Mouse (Mus musculus) liver, postnatal 0 days (tissue): ENCODE measurements around the gene Maneal. TPM values are rescaled to one million over a fixed set of nuclear protein-coding genes. Genes with fewer than 3 reads are reported as not detected.

ENCODE experiments used
- ATAC-seq: fragments of 200-750 bp; cut with Nextera tagmentation; 2 replicates; pipeline ENCODE4 v1.8.0; 2017; ENCODE audit warnings: mild to moderate bottlenecking, moderate library complexity
- DNase-seq: peaks from one replicate; pipeline ENCODE4 v3.0.0-alpha.2; 2016
- H3K27ac ChIP-seq: fragments of 300-500 bp; sonication (generic); 2 replicates; pipeline ENCODE4 v1.5.1; 2014; ENCODE audit warnings: antibody characterized with exemption, moderate library complexity, mild to moderate bottlenecking, low read depth
- H3K27me3 ChIP-seq: fragments of 300-500 bp; sonication (generic); 2 replicates; pipeline ENCODE4 v1.6.1; 2014; ENCODE audit warnings: low read length, control low read depth, mixed read lengths; ENCODE audit not compliant: insufficient read depth
- H3K36me3 ChIP-seq: fragments of 300-500 bp; sonication (generic); replicated peaks from 2 replicates; pipeline ENCODE4 v1.6.1; 2014; ENCODE audit warnings: mild to moderate bottlenecking, control low read depth, low read length, moderate library complexity, mixed read lengths; ENCODE audit not compliant: insufficient read depth
- H3K4me1 ChIP-seq: fragments of 300-500 bp; sonication (generic); 2 replicates; pipeline ENCODE4 v1.6.1; 2014; ENCODE audit warnings: antibody characterized with exemption, mild to moderate bottlenecking, control low read depth; ENCODE audit not compliant: insufficient read depth
- H3K4me2 ChIP-seq: fragments of 300-500 bp; sonication (generic); 2 replicates; pipeline ENCODE4 v1.6.1; 2014; ENCODE audit warnings: low read depth, mild to moderate bottlenecking, low read length, moderate library complexity, mixed read lengths
- H3K4me3 ChIP-seq: fragments of 300-500 bp; sonication (generic); 2 replicates; pipeline ENCODE4 v1.5.1; 2014; ENCODE audit warnings: low read depth, low read length
- H3K9ac ChIP-seq: fragments of 300-500 bp; sonication (generic); replicated peaks from 2 replicates; pipeline ENCODE4 v1.6.1; 2014; ENCODE audit warnings: mild to moderate bottlenecking, moderate library complexity
- H3K9me3 ChIP-seq: fragments of 300-500 bp; sonication (generic); 2 replicates; pipeline ENCODE4 v1.6.1; 2016; ENCODE audit warnings: mild to moderate bottlenecking, control low read depth, low read length, mixed read lengths
- CTCF ChIP-seq: sonication (generic); IDR thresholded peaks from 2 replicates; pipeline ENCODE4 v1.5.1; 2016; ENCODE audit warnings: antibody characterized with exemption, low read depth
- EP300 ChIP-seq: IDR thresholded peaks from 2 replicates; pipeline ENCODE4 v1.6.1; 2016; ENCODE audit warnings: antibody characterized with exemption, low read depth, mild to moderate bottlenecking
- WGBS: fragments of 180-500 bp; shearing (Covaris S2); extraction: QIAGEN DNeasy Blood & Tissue Kit; methylation state at CpG from one replicate; pipeline ENCODE4 v1.1.7; 2014; ENCODE audit not compliant: insufficient replicate concordance; 5-methylcytosine and 5-hydroxymethylcytosine counted together
- polyA plus RNA-seq: library from polyadenylated mRNA; unstranded; fragments of >200 nt; fragmentation: Nextera tagmentation; extraction: Ambion mirVana; gene quantifications from 2 replicates; pipeline ENCODE4 v1.2.1, GENCODE M21; 2015

Maneal gene
- polyA plus RNA-seq, 1 experiment from 2014 or later, result not detected

DNA sequence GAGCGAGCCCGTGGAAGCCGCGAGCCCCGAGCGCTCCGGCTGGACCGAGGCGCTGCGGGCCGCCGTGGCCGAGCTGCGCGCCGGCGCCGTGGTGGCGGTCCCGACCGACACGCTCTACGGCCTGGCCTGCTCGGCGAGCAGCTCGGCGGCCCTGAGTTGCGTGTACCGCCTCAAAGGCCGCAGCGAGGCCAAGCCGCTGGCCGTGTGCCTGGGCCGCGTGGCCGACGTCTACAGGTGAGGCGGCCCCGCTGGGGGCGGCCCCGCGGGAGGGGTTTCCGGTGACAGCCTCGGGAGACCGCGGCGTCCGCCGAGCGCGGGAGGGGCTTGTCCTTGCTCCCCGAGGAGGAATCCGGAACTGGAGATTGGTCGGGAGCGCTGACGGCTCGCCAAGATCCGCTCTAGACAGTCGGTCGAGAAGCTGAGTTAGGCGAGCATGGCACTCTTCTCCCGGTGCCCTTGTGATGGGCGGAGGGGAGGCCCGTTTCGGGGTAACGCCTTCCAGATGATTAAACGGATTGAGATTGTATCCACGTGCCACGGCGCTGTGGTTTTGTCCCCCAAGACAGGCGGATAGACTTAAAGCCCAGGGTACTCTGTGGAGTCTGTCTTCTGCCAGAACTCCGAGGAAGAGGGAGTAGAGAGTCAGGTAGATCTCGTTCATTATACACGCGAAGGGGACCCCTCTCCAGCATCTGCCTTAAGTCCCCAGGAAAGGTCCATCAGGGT, 10.9 kb downstream of the Maneal start, which contains the start of gene 1110065P20Rik:
1110065P20Rik (minus strand) TSS at position 264 of the 726 bp plus-strand sequence.
- peaks cover 22% of the 10 kb centered on the region for H3K36me3 ChIP-seq
- no peaks in the 10 kb centered on the region for H3K27me3 ChIP-seq
- peaks cover 14% of the 10 kb centered on the region for H3K4me1 ChIP-seq
- TF ChIP-seq CTCF (no peak), EP300 (no peak)
- ATAC-seq (peak; percentile 65), DNase-seq (peak; percentile 84)
- peak within 1 kb of the TSS; percentile 83 for H3K4me2 ChIP-seq
- WGBS, result under 1% methylated on average over 66 of the region's 75 CpGs
- no peaks in the 10 kb centered on the region for H3K9me3 ChIP-seq
- peak within 1 kb of the TSS; percentile 94 for H3K9ac ChIP-seq
- peak within 1 kb of the TSS; percentile 96 for H3K27ac ChIP-seq
- peak within 1 kb of the TSS; percentile 99 for H3K4me3 ChIP-seq

- ATAC-seq (peak; percentile 94), DNase-seq (peak; percentile 96)
- Histone ChIP-seq H3K27ac (peak within 1 kb of the TSS; percentile 96), H3K9me3 (no peaks in the 10 kb centered on the region), H3K27me3 (no peaks in the 10 kb centered on the region), H3K4me1 (peaks cover 14% of the 10 kb centered on the region), H3K4me2 (peak within 1 kb of the TSS; percentile 83), H3K9ac (peak within 1 kb of the TSS; percentile 94), H3K36me3 (peaks cover 16% of the 10 kb centered on the region), H3K4me3 (peak within 1 kb of the TSS; percentile 99)
- TF ChIP-seq EP300 (no peak), CTCF (no peak)
- under 1% methylated on average over 55 of the region's 90 CpGs for WGBS
These were observed 11.6 kb downstream of the Maneal start, which contains the start of gene Yrdc for GRCm38 (mm10) chr4:124850261-124850913. TSS of gene Yrdc (plus strand) at chr4:124850679.

GRCm38 (mm10) chr4:124849631-124850260, 12.2 kb downstream of the Maneal start:
- Histone ChIP-seq H3K9ac (peak overlapping the region; percentile 94), H3K27me3 (no peaks in the 10 kb centered on the region), H3K4me2 (peak overlapping the region; percentile 83), H3K4me1 (peaks cover 14% of the 10 kb centered on the region), H3K27ac (peak overlapping the region; percentile 96), H3K9me3 (no peaks in the 10 kb centered on the region), H3K4me3 (peak overlapping the region; percentile 99), H3K36me3 (peaks cover 14% of the 10 kb centered on the region)
- peak; percentile 4; the same call in 1 of the 2 replicates for ATAC-seq
- DNase-seq, result no peak
- TF ChIP-seq EP300 (no peak), CTCF (no peak)
- 10% methylated on average over 20 of the region's 24 CpGs for WGBS

GRCm38 (mm10) chr4:124847573-124847972, 14.4 kb downstream of the Maneal start:
- ATAC-seq, result peak; percentile 31
- TF ChIP-seq EP300 (no peak), CTCF (peak; percentile 98)
- peaks cover 14% of the 10 kb centered on the region for H3K4me1 ChIP-seq

DNA sequence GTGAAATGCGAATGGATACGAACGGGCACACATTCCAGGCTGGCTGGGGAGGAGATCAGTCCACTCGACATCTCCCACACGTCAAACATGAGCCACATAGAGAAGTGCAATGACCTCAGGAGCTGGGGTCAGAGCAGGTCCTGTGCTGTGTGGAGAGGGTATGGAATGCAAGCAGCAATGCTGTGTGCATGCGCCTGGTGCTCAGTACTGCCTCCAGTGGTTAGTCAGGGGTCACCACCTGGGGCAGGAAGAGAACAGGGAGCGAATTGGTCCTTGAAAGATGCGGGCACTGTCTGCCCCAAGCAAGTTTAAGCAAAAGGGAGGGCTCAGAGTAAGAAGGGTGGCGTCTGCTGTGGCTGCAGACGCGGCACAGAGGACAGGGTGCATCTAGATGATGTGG, 18.5 kb downstream of the Maneal start:
- TF ChIP-seq EP300 (no peak), CTCF (peak; percentile 89)
- peak; percentile 64 for ATAC-seq

More at GRCm38 (mm10) chr4:124847573-124847972, 14.4 kb downstream of the Maneal start:
- Histone ChIP-seq H3K27me3 (no peaks in the 10 kb centered on the region), H3K9ac (no peak overlapping the region), H3K4me2 (no peak overlapping the region), H3K27ac (no peak overlapping the region), H3K4me3 (no peak overlapping the region), H3K36me3 (peaks cover 9% of the 10 kb centered on the region; the same call in 1 of the 2 replicates), H3K9me3 (no peaks in the 10 kb centered on the region)
- peak; percentile 86 for DNase-seq
- 10% methylated on average over 8 of the region's 8 CpGs for WGBS

DNA sequence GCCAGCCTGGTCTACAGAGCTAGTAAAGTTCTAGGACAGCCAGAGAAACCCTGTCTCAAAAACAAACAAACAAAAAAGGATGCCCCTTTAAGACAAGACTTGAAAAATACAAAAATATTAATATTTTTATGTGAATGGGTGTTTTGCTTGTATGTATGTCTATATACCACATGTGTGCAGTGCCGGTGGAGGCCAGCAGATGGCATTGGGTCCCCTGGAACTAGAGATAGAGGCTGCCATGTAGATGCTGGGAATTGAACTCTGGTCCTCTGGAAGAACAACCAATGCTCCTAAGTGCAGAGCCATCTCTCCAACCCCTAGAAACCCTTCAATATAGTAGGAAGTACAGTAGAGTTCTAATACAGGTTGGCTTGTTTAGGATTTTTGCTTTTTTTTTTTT, 21.0 kb downstream of the Maneal start:
- TF ChIP-seq CTCF (peak; percentile 44), EP300 (no peak)
- H3K27ac ChIP-seq, result no peak overlapping the region
- WGBS, result 97% methylated on average over 1 of the region's 1 CpGs
- DNase-seq, result no peak
- H3K9me3 ChIP-seq, result no peaks in the 10 kb centered on the region
- H3K4me1 ChIP-seq, result no peaks in the 10 kb centered on the region
- ATAC-seq, result no peak
- no peak overlapping the region for H3K9ac ChIP-seq
- no peak overlapping the region for H3K4me2 ChIP-seq
- peaks cover 41% of the 10 kb centered on the region for H3K36me3 ChIP-seq
- no peak overlapping the region for H3K4me3 ChIP-seq
- H3K27me3 ChIP-seq, result no peaks in the 10 kb centered on the region

More for the DNA sequence above, 18.5 kb downstream of the Maneal start:
- Histone ChIP-seq H3K27ac (no peak overlapping the region), H3K4me3 (no peak overlapping the region), H3K27me3 (no peaks in the 10 kb centered on the region), H3K4me1 (no peaks in the 10 kb centered on the region), H3K9ac (no peak overlapping the region), H3K9me3 (no peaks in the 10 kb centered on the region), H3K4me2 (no peak overlapping the region), H3K36me3 (peaks cover 26% of the 10 kb centered on the region)
- peak; percentile 57 for DNase-seq
- WGBS, result 61% methylated on average over 11 of the region's 11 CpGs
